Mouse (Mus musculus): ENCODE measurements around the gene Tmem132c.

Gene Tmem132c

GRCm38 (mm10) chr5:127286886-127287285, 45.3 kb downstream of the Tmem132c start:
- DNase-seq (ENCODE audit: low read depth): no peak

GRCm38 (mm10) chr5:127289659-127290058, 48.1 kb downstream of the Tmem132c start:
- DNase-seq (ENCODE audit: low read depth): no peak

GRCm38 (mm10) chr5:127290461-127291250, 49.0 kb downstream of the Tmem132c start:
- DNase-seq (ENCODE audit: low read depth): no peak

- no peak for DNase-seq (ENCODE audit: low read depth)
Observed at GRCm38 (mm10) chr5:127291581-127291980, 50.0 kb downstream of the Tmem132c start.

DNA sequence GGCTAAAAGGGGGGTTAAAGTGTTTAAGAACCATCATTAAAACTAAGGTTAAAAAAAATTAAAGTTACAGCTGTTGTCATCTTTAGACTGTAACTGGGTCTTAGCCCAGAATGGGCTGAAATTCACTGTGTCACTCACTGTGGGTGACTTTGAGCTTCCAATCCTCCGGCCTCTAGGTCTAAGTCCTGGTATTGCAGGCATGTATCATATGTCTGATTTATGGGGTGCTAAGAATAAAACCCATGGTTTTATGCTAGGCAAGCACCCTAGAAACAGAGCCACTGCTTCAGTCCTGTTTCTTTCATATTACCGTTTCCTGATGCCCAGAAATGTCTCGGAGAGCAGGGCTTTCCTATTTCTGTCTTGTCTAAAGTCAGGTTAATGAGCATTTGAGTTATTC, 52.1 kb downstream of the Tmem132c start:
- DNase-seq (ENCODE audit: low read depth): no peak

DNA sequence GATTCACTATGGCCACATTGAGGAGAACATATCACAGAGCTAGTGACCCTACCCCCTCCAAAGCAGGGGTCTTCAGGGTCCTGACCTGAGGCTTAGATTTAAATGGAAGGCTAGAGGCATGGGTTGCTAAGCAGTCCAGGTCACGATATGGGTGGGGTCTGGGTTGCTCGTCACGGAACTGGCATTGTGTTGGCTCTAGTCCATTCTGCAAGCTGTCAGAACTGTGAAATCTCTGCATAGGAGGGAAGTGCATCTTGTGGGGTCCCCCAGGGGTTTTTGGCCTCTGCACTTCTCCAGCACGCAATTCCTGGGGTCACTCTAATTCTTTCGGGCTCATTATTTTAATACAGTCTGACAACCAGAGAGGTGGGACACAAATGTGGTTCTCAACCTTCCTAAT, 55.9 kb downstream of the Tmem132c start:
- no peak for DNase-seq (ENCODE audit: low read depth)

DNA sequence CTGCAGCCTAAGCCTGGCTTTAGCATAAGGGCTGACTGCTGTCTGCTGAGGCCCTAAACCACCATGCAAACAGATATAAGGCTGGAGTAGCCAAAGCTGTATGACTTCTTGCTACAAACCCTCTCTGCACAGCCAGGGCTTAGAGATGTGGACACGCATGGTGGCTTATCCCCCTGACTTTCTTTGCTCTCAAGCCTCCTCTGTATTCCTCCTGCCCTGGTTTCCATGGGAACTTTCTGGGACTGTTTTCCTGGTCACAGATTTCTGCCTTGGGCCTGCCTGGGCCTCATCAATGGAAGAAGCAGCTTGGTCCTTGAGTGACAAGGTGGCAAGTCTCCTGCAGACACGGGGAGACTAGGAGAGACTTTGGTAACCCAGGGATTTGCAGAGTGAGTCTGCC, 56.5 kb downstream of the Tmem132c start:
- DNase-seq (ENCODE audit: low read depth): no peak

GRCm38 (mm10) chr5:127299010-127299409, 57.4 kb downstream of the Tmem132c start:
- DNase-seq (ENCODE audit: low read depth): no peak

- no peak for DNase-seq (ENCODE audit: low read depth)
Observed at GRCm38 (mm10) chr5:127300597-127301254, 59.1 kb downstream of the Tmem132c start.

GRCm38 (mm10) chr5:127305312-127305711, 63.7 kb downstream of the Tmem132c start:
- DNase-seq (ENCODE audit: low read depth): no peak

GRCm38 (mm10) chr5:127305719-127306118, 64.1 kb downstream of the Tmem132c start:
- DNase-seq (ENCODE audit: low read depth): no peak

GRCm38 (mm10) chr5:127306726-127307125, 65.1 kb downstream of the Tmem132c start:
- DNase-seq (ENCODE audit: low read depth): no peak

DNA sequence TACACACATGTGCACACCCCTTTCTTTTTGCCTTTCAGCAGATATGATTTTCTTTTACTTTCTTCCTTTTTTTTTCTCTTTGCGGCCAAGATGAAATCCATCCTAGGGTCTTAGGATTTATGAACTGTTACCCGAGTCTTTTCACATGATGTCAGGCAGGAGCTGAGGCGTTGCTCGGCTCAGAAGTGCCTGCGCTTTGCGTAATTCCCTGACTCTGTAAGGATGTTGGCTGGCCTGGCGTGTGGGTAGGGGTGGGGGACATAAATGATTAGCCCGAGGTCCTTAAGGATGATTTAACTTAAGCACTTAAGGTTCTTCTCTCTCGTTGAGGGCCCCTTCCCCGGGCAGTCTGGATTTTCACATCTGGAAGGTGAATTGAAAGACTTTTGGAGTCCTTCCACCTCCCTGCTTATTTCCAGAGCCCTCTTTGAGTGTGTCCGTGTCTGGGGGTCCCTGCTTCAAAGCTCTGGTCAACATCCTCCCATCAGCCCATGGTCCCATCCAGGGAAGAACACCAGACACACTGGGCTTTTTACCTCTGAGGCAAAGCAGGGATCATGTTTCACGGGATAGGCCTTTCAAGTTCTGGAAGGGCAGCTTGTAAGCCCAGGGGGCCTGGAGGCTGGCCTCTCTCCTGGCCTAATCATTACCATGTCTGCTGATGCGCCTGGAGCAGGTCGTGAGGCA, 68.9 kb downstream of the Tmem132c start:
- no peak for DNase-seq (ENCODE audit: low read depth)

DNA sequence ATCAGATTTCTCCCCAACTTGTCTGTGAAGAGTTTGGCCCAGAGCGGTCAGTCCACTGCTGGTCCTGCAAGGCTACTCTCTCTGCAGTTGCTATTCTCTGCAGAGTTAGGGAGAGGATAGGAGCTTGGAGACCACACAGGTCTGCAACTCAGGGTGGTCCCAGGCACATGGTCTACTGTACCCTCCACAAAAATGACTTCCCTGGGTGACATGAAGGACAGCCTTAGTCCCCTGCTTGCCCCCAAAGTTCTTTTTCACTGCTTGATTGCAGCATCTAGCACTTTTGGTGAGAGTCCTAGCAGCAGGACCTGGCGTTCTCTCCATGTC, 69.4 kb downstream of the Tmem132c start:
- DNase-seq (ENCODE audit: low read depth): no peak

- DNase-seq (ENCODE audit: low read depth): no peak
Observed at GRCm38 (mm10) chr5:127313634-127314033, 72.0 kb downstream of the Tmem132c start.

DNA sequence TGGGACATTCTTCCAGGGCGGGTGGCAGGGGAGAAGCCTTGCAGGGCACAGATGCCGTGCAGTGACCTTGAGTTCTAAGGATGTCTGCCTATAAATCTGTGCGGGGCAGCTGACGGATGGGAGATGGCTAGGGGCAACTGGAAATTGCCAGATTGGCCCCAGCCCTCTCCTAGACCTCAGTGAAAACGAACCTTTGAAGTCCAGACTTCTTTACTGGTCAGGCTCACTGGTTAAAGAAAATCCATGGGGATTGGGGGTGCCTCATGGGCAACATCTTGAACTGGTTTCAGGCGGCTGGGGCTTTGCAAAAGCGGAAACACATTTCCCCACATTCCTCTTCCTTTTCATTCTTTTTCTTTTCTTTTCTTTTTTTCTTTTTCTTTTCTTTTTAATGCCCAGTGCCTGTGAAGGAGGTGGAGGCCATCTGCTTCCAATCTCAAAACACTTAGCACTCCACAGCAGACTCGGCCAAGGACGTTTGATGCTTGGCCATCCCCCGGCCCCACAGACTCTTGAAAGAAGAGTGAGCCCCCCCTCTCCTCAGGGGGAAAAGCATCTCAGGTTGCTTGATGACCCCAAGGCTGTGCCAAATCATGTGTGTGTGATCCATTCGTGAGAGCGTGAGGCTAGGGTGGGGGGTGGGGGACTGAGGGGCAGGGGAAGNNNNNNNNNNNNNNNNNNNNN, 77.6 kb downstream of the Tmem132c start:
- DNase-seq (ENCODE audit: low read depth): no peak

GRCm38 (mm10) chr5:127324645-127325044, 83.0 kb downstream of the Tmem132c start:
- DNase-seq (ENCODE audit: low read depth): no peak

DNA sequence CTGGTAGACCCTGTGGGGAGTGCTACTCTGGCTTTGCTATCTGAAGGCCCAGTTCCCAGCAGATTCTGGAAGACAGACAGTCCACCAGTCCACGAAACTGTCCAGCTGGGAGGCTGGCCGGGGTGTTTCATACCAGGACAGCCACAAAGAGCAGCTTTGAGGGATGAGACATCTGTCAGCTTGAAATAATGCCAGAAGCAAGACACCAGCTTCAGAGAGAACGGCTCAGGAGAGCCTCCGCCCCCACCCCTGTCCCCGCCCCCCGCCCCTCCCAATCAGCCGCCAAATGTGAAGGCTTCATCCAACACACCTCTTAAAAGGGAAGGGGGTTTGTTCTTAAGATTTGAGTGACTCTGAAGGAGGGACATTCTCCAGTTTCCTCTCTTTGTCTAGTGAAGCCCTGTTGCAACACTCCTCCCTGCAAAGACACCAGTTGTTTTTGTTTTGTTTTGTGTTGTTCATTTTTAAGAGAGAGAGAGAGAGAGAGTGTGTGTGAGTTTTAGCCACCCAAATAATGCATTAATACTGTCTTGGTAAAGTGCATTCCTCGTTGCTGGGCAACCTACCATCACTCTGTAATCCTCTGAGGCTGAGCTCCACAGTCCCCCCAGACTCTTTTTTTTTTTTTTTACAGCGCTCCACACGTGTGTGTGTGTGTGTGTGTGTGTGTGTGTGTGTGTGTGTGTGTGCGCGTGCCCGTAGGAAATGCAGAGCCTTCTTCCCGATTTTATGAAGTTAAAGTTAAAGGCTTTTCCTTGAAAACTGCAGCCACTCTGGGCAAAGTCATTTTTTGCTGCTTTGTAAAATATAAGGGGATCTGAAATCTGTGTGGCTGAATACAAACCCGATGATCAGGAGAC, 94.7 kb downstream of the Tmem132c start:
- no peak for DNase-seq (ENCODE audit: low read depth)

GRCm38 (mm10) chr5:127336908-127337265, 95.3 kb downstream of the Tmem132c start:
- DNase-seq (ENCODE audit: low read depth): no peak

GRCm38 (mm10) chr5:127339016-127339435, 97.4 kb downstream of the Tmem132c start:
- DNase-seq (ENCODE audit: low read depth): no peak

DNA sequence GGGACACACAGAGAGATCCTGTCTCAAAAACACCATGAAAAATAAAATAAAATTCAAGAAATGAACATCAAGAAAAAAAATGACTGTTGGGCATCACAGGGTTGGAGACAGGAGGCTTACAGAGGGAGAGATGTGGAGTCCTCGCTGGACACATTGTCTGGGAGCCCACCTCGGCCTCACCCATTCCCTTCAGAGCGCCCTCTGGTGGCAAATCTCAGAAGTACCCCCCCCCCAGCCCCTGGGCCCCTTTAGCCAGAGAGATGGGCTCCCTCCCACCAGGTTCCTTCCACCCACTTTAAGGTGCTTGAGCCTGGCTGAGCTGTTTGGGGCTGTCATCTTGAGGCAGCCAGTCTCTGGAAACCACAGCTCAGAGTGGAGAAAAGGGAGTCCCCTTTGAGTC, 99.5 kb downstream of the Tmem132c start:
- DNase-seq (ENCODE audit: low read depth): no peak

DNA sequence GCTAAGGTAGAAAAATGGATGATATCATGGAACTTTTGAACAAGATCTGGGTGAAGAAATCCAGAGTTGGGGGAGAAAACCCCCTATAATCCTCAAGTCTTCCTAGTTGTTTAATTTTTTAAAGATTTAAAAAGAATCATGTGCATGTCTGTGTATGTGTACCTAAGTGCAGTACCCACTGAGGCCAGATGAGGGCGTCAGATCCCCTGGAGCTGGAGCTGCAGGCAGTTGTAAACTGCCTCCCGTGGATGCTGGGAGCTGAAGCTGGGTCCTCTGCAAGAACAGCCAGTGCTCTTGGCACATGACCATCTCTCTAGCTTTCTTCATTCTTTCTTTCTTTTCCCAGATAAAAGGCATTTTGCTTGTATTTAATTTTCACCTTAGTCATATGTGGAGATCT, 103.1 kb downstream of the Tmem132c start:
- no peak for DNase-seq (ENCODE audit: low read depth)

All from c-Kit-positive CD71-negative TER-119-negative erythroid progenitor cells, embryonic 14.5 days (primary cell).